Mouse (Mus musculus) heart, adult 11 months (tissue): ENCODE measurements around the gene Mal.
A peak's percentile ranks its signal among the peaks of the same experiment; 100 is the strongest.
"Not testable (repeated sequence)": the region's sequence is repeated elsewhere in the genome, so short reads cannot be mapped to it uniquely, and the experiment has no call there.

ENCODE experiments used
- DNase-seq: peaks from one replicate; pipeline ENCODE4 v3.0.0; 2022

Mal gene

GRCm38 (mm10) chr2:127624786-127625185 is 31.7 kb downstream of the Mal start:
- no peak for DNase-seq

- DNase-seq: no peak
Observed at GRCm38 (mm10) chr2:127622065-127622464, 34.4 kb downstream of the Mal start.

GRCm38 (mm10) chr2:127619311-127619710 is 37.2 kb downstream of the Mal start:
- DNase-seq: no peak

- DNase-seq: no peak
Observed at GRCm38 (mm10) chr2:127612288-127612687, 44.2 kb downstream of the Mal start.

- no peak for DNase-seq
Observed at GRCm38 (mm10) chr2:127611386-127611785, 45.1 kb downstream of the Mal start.

GRCm38 (mm10) chr2:127608986-127609385 is 47.5 kb downstream of the Mal start:
- no peak for DNase-seq

GRCm38 (mm10) chr2:127608234-127608633 is 48.3 kb downstream of the Mal start:
- no peak for DNase-seq

- no peak for DNase-seq
Observed at GRCm38 (mm10) chr2:127605203-127605602, 51.3 kb downstream of the Mal start.

- DNase-seq: not testable (repeated sequence)
Observed at GRCm38 (mm10) chr2:127603383-127603782, 53.1 kb downstream of the Mal start.

- no peak for DNase-seq
Observed at GRCm38 (mm10) chr2:127590840-127591239, 65.7 kb downstream of the Mal start.

- peak; percentile 92 for DNase-seq
Observed at GRCm38 (mm10) chr2:127590204-127590603, 66.3 kb downstream of the Mal start.

- DNase-seq: peak; percentile 83
Observed at GRCm38 (mm10) chr2:127588897-127589296, 67.6 kb downstream of the Mal start.

GRCm38 (mm10) chr2:127587514-127587844 is 69.0 kb downstream of the Mal start:
- no peak for DNase-seq

GRCm38 (mm10) chr2:127586694-127587513 is 69.6 kb downstream of the Mal start, which contains the start of the genes Zfp661 and Mrps5:
Gene Zfp661, minus strand, starts transcription at chr2:127587094.
Gene Mrps5, plus strand, starts transcription at chr2:127587222.
- peak; percentile 98 for DNase-seq

- DNase-seq: peak; percentile 99
Observed at GRCm38 (mm10) chr2:127584436-127584858, 72.0 kb downstream of the Mal start.
